In the genomic region with DNA sequence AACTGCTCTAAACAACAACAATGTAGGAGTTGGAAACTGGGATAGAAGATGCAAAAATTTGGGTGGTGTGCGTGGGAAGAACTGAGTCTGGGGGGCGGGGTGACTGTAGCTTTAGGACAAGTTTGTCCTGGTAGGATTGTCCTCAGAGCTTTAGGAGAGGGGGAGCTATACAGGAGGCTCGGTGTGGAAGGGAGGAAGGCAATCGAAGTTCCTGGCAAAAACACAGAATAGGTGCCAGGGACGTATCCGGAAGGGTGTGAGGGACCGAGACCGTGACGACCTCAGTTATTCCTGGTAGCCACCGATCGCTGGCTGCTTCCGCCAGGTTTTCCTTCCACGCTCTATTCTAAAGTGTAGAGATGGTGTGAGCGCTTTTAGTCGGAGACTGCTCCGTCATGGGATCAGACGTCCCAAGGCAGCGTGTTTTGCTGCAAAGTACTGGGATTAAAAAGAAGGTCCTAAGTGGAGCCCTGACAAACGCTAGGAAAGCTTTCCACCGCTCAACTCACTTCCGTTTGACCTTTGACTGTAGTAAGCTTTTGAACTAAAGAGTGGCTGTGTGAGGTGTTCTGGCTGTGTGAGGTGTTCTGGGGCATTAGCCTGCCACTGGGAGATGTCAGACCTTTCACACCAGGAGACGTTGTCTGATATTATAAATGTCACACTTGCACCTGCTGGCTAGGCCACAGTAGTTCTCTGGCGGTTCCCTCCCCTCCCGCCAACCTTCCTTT, we compare ENCODE assay signal across 10 mouse cellular contexts. TPM values are rescaled to one million over a fixed set of nuclear protein-coding genes. Genes with fewer than 3 reads are reported as not detected.
DNase-seq lines count a peak whose midpoint lies in the region; ATAC-seq and TF ChIP-seq lines count a peak whose summit lies in the region.
"Had no signal": no experiment of that assay in that cellular context is flagged by ENCODE, and none has a peak within 500 bp of the region (broad histone marks: within the 10 kb centered on the region; RNA-seq: fewer than 3 reads in every experiment).

No protein-coding gene starts in this region.

- WGBS in heart, embryonic 12.5 days: 15% methylated on average over 24 of the region's 24 CpGs
- WGBS in heart, adult 2 months: 34% methylated on average over 24 of the region's 24 CpGs
- 8% methylated on average over 24 of the region's 24 CpGs for WGBS in hindbrain, embryonic 14.5 days
- 5% methylated on average over 24 of the region's 24 CpGs for WGBS in midbrain, embryonic 11.5 days

- no peaks in the 10 kb centered on the region for H3K36me3 ChIP-seq in heart, embryonic 12.5 days
- H3K36me3 ChIP-seq in heart, adult 2 months (ENCODE audit: control insufficient read depth, insufficient read depth, low read length): no peaks in the 10 kb centered on the region
- H3K36me3 ChIP-seq in hindbrain, embryonic 14.5 days (replicated peaks; ENCODE audit: control insufficient read depth, insufficient read depth): no peaks in the 10 kb centered on the region
- no peaks in the 10 kb centered on the region for H3K36me3 ChIP-seq in midbrain, embryonic 11.5 days (ENCODE audit: control insufficient read depth, insufficient read depth, low read length)

- H3K9me3 ChIP-seq in heart, embryonic 12.5 days (replicated peaks): peaks cover 4% of the 10 kb centered on the region; the same call in 1 of the 2 replicates
- no peaks in the 10 kb centered on the region for H3K9me3 ChIP-seq in hindbrain, embryonic 14.5 days (ENCODE audit: control insufficient read depth, low read length)
- no peaks in the 10 kb centered on the region for H3K9me3 ChIP-seq in midbrain, embryonic 11.5 days (ENCODE audit: control insufficient read depth, low read length)

- peaks cover 15% of the 10 kb centered on the region for H3K4me1 ChIP-seq in heart, embryonic 12.5 days (replicated peaks)
- H3K4me1 ChIP-seq in heart, adult 2 months (ENCODE audit: control insufficient read depth, insufficient read depth, low read length): no peaks in the 10 kb centered on the region
- no peaks in the 10 kb centered on the region; the same call in none of the 2 replicates for H3K4me1 ChIP-seq in brown adipose tissue, adult 24 weeks (ENCODE audit: control insufficient read depth, insufficient read depth, insufficient read length, low read length)
- H3K4me1 ChIP-seq in hindbrain, embryonic 14.5 days (replicated peaks; ENCODE audit: control insufficient read depth, insufficient read depth, low read length): peaks cover 7% of the 10 kb centered on the region; the same call in 1 of the 2 replicates
- peaks cover 8% of the 10 kb centered on the region; the same call in 1 of the 2 replicates for H3K4me1 ChIP-seq in midbrain, embryonic 11.5 days (ENCODE audit: control insufficient read depth, insufficient read depth, low read length)

- TF ChIP-seq POLR2A in heart, adult 2 months (IDR thresholded peaks at IDR 0.05; ENCODE audit: insufficient read depth, low read depth, low read length): no peak

- ATAC-seq in heart, embryonic 12.5 days (ENCODE audit: insufficient number of reproducible peaks, low FRiP score): no peak
- ATAC-seq in hindbrain, embryonic 14.5 days (ENCODE audit: low FRiP score): no peak
- no peak for ATAC-seq in midbrain, embryonic 11.5 days (ENCODE audit: low FRiP score)

- peak overlapping the region; percentile 89 for H3K4me2 ChIP-seq in heart, embryonic 12.5 days
- peak overlapping the region; percentile 98 for H3K4me2 ChIP-seq in hindbrain, embryonic 14.5 days (replicated peaks)
- H3K4me2 ChIP-seq in midbrain, embryonic 11.5 days: peak overlapping the region; percentile 83

- TF ChIP-seq EP300 in heart, adult 2 months (IDR thresholded peaks at IDR 0.05; ENCODE audit: insufficient read depth, low read depth, low read length): no peak

- intact Hi-C loops in heart, adult 2 months (cut with DNase I): no loop called here

- no peak for DNase-seq in heart, adult 2 months
- DNase-seq in hindbrain, embryonic 14.5 days (ENCODE audit: low spot score): no peak
- DNase-seq in midbrain, embryonic 11.5 days (ENCODE audit: low spot score, missing footprints): peak; percentile 93
- no peak for DNase-seq in adrenal gland, postnatal 4 days (ENCODE audit: low spot score in 2 of 2)
- no peak for DNase-seq in adrenal gland, adult 2 months
- no peak for DNase-seq in right cerebral cortex, postnatal 25 days
- DNase-seq: kidney, adult 11 months had no signal

- H3K27me3 ChIP-seq in heart, embryonic 12.5 days (replicated peaks): peaks cover 56% of the 10 kb centered on the region
- peaks cover 11% of the 10 kb centered on the region for H3K27me3 ChIP-seq in heart, adult 2 months (ENCODE audit: control insufficient read depth, insufficient read depth, low read length)
- peaks cover 44% of the 10 kb centered on the region for H3K27me3 ChIP-seq in hindbrain, embryonic 14.5 days (ENCODE audit: control insufficient read depth, insufficient read depth, low read length)
- H3K27me3 ChIP-seq in midbrain, embryonic 11.5 days (ENCODE audit: control insufficient read depth, insufficient read depth, low read length): peaks cover 39% of the 10 kb centered on the region

- H3K4me3 ChIP-seq in heart, embryonic 12.5 days: peak overlapping the region; percentile 57
- no peak overlapping the region for H3K4me3 ChIP-seq in heart, adult 2 months
- peak overlapping the region; percentile 59 for H3K4me3 ChIP-seq in brown adipose tissue, adult 24 weeks (ENCODE audit: insufficient read depth, low read depth, low read length)
- peak overlapping the region; percentile 68 for H3K4me3 ChIP-seq in hindbrain, embryonic 14.5 days (replicated peaks; ENCODE audit: low read length)
- peak overlapping the region; percentile 49 for H3K4me3 ChIP-seq in midbrain, embryonic 11.5 days (ENCODE audit: low read depth, low read length)

- no peak overlapping the region for H3K9ac ChIP-seq in heart, embryonic 12.5 days
- no peak overlapping the region for H3K9ac ChIP-seq in heart, adult 2 months (ENCODE audit: low read depth, low read length)
- peak overlapping the region; percentile 74; the same call in 1 of the 2 replicates for H3K9ac ChIP-seq in hindbrain, embryonic 14.5 days
- H3K9ac ChIP-seq in midbrain, embryonic 11.5 days (ENCODE audit: low read length): no peak overlapping the region

- H3K27ac ChIP-seq in heart, embryonic 12.5 days (ENCODE audit: poor library complexity, severe bottlenecking): no peak overlapping the region
- no peak overlapping the region for H3K27ac ChIP-seq in heart, adult 2 months
- H3K27ac ChIP-seq in brown adipose tissue, adult 24 weeks (replicated peaks; ENCODE audit: low read depth, low read length): no peak overlapping the region
- H3K27ac ChIP-seq in hindbrain, embryonic 14.5 days: 0 out of 2 replicates have a peak overlapping the region, but pooled peaks have one; percentile 43
- no peak overlapping the region for H3K27ac ChIP-seq in midbrain, embryonic 11.5 days (ENCODE audit: low read depth, low read length)

- TF ChIP-seq CTCF in heart, adult 2 months (IDR thresholded peaks at IDR 0.05): no peak

- H3K79me2 ChIP-seq in heart, adult 2 months (replicated peaks; ENCODE audit: control insufficient read depth, insufficient read depth, low read length): no peaks in the 10 kb centered on the region

RNA-seq across cellular contexts. Expression of gene 2810459M11Rik, which starts 1.3 kb away (rescaled TPM):
- polyA plus RNA-seq in heart, embryonic 12.5 days (2016; fragmentation: Nextera tagmentation; extraction: Ambion mirVana): 0.71 and 0.79 TPM in 2 replicates
- total RNA-seq in heart, adult 2 months (2021): not detected
- 0.06 TPM in 1 of 2 replicates, not detected in the other for polyA plus RNA-seq in heart, adult 2 months (2012; rRNA removed)
- polyA plus RNA-seq in brown adipose tissue, adult 24 weeks (2012; ENCODE audit: insufficient read depth, insufficient read length, missing spikeins): 0.40 TPM in 1 of 2 replicates, not detected in the other
- 8.6 and 12.7 TPM in 2 replicates for polyA plus RNA-seq in hindbrain, embryonic 14.5 days (2014; fragmentation: Nextera tagmentation; extraction: Ambion mirVana)
- polyA plus RNA-seq in midbrain, embryonic 11.5 days (2014; fragmentation: Nextera tagmentation; extraction: Ambion mirVana): 0.15 and 0.28 TPM in 2 replicates
- 1 to 10 TPM; 1.0 to 3.4 TPM for total RNA-seq in adrenal gland, postnatal 4 days (2021)
- under 1 TPM; 0.12 to 0.21 TPM for total RNA-seq in adrenal gland, adult 2 months (2021)
- polyA plus RNA-seq in adrenal gland, adult 2 months (2012; rRNA removed): 0.07 and 0.25 TPM in 2 replicates
- total RNA-seq: CH12.LX had no signal

RNA-seq across cellular contexts. Expression of gene Psmd1, which starts 17.2 kb away (rescaled TPM):
- polyA plus RNA-seq in heart, embryonic 12.5 days (2016; fragmentation: Nextera tagmentation; extraction: Ambion mirVana): 154 and 159 TPM in 2 replicates
- total RNA-seq in heart, adult 2 months (2021): 100 to 1,000 TPM in 1 of 2 experiments, 10 to 100 TPM in 1; 91.6 to 104 TPM
- polyA plus RNA-seq in heart, adult 2 months (2012; rRNA removed): 65.0 and 102 TPM in 2 replicates
- polyA plus RNA-seq in brown adipose tissue, adult 24 weeks (2012; ENCODE audit: insufficient read depth, insufficient read length, missing spikeins): 76.2 and 91.1 TPM in 2 replicates
- polyA plus RNA-seq in hindbrain, embryonic 14.5 days (2014; fragmentation: Nextera tagmentation; extraction: Ambion mirVana): 194 and 211 TPM in 2 replicates
- polyA plus RNA-seq in midbrain, embryonic 11.5 days (2014; fragmentation: Nextera tagmentation; extraction: Ambion mirVana): 238 and 259 TPM in 2 replicates
- 100 to 1,000 TPM; 113 to 114 TPM for total RNA-seq in adrenal gland, postnatal 4 days (2021)
- total RNA-seq in adrenal gland, adult 2 months (2021): 100 to 1,000 TPM; 123 to 128 TPM
- polyA plus RNA-seq in adrenal gland, adult 2 months (2012; rRNA removed): 19.9 and 27.6 TPM in 2 replicates

RNA-seq across cellular contexts. Expression of gene Spata3, which starts 30.4 kb away (rescaled TPM):
- polyA plus RNA-seq in heart, embryonic 12.5 days (2016; fragmentation: Nextera tagmentation; extraction: Ambion mirVana): not detected in 2 replicates
- not detected for total RNA-seq in heart, adult 2 months (2021)
- polyA plus RNA-seq in heart, adult 2 months (2012; rRNA removed): 0.67 and 0.80 TPM in 2 replicates
- polyA plus RNA-seq in brown adipose tissue, adult 24 weeks (2012; ENCODE audit: insufficient read depth, insufficient read length, missing spikeins): not detected in 2 replicates
- polyA plus RNA-seq in hindbrain, embryonic 14.5 days (2014; fragmentation: Nextera tagmentation; extraction: Ambion mirVana): 0.31 TPM in 2 replicates
- not detected in 2 replicates for polyA plus RNA-seq in midbrain, embryonic 11.5 days (2014; fragmentation: Nextera tagmentation; extraction: Ambion mirVana)
- not detected for total RNA-seq in adrenal gland, postnatal 4 days (2021)
- total RNA-seq in adrenal gland, adult 2 months (2021): not detected
- not detected in 2 replicates for polyA plus RNA-seq in adrenal gland, adult 2 months (2012; rRNA removed)
- total RNA-seq: CH12.LX had no signal
